Mouse (Mus musculus): ENCODE measurements at regions not wholly inside any gene's neighbourhood (a gene's known extent, or its start where the extent isn't known, plus 50 kb on each side); places are given as distances from the start of the nearest gene placed in this dataset.
A peak's percentile ranks its signal among the peaks of the same experiment; 100 is the strongest.
"Not testable (repeated sequence)": the region's sequence is repeated elsewhere in the genome, so short reads cannot be mapped to it uniquely, and the experiment has no call there.

- not testable (repeated sequence) for DNase-seq
These were observed 223.6 kb upstream of the Car8 start for GRCm38 (mm10) chr4:8462414-8462813.

- no peak for DNase-seq
These were observed 215.5 kb upstream of the Car8 start for GRCm38 (mm10) chr4:8454346-8454745.

GRCm38 (mm10) chr4:8432393-8432792 is 193.6 kb upstream of the Car8 start:
- peak; percentile 17 to 32 for DNase-seq

- DNase-seq, result no peak
These were observed 192.1 kb upstream of the Car8 start for GRCm38 (mm10) chr4:8431032-8431332.

- no peak for DNase-seq
These were observed 191.6 kb upstream of the Car8 start for GRCm38 (mm10) chr4:8430269-8431031.

- no peak for DNase-seq
These were observed 190.9 kb upstream of the Car8 start for GRCm38 (mm10) chr4:8429771-8430170.

- DNase-seq, result no peak
These were observed 190.0 kb upstream of the Car8 start for GRCm38 (mm10) chr4:8428629-8429523.

- DNase-seq, result no peak
These were observed 189.0 kb upstream of the Car8 start for GRCm38 (mm10) chr4:8427812-8428211.

- DNase-seq, result no peak
These were observed 184.7 kb upstream of the Car8 start for GRCm38 (mm10) chr4:8423392-8424045.

GRCm38 (mm10) chr4:8421285-8421684 is 182.4 kb upstream of the Car8 start:
- no peak for DNase-seq

- DNase-seq, result no peak
These were observed 179.7 kb upstream of the Car8 start for GRCm38 (mm10) chr4:8418374-8419031.

GRCm38 (mm10) chr4:8417821-8418220 is 179.0 kb upstream of the Car8 start:
- no peak for DNase-seq

- no peak for DNase-seq
These were observed 174.5 kb upstream of the Car8 start for GRCm38 (mm10) chr4:8413307-8413706.

- no peak for DNase-seq
These were observed 161.2 kb upstream of the Car8 start for GRCm38 (mm10) chr4:8400069-8400468.

GRCm38 (mm10) chr4:8399430-8399829 is 160.6 kb upstream of the Car8 start:
- DNase-seq, result no peak

GRCm38 (mm10) chr4:8398969-8399368 is 160.1 kb upstream of the Car8 start:
- DNase-seq, result no peak

GRCm38 (mm10) chr4:8383162-8383561 is 144.3 kb upstream of the Car8 start:
- DNase-seq, result no peak

GRCm38 (mm10) chr4:8382125-8382417 is 143.2 kb upstream of the Car8 start:
- no peak for DNase-seq

- no peak for DNase-seq
These were observed 142.7 kb upstream of the Car8 start for GRCm38 (mm10) chr4:8381408-8382124.

GRCm38 (mm10) chr4:8380711-8381338 is 142.0 kb upstream of the Car8 start:
- DNase-seq, result peak in 1 of 2 experiments; percentile 40

GRCm38 (mm10) chr4:8374737-8375489 is 136.1 kb upstream of the Car8 start:
- DNase-seq, result peak; percentile 16 to 35
